Mouse (Mus musculus): ENCODE data around the gene Mllt6. TPM values are rescaled to one million over a fixed set of nuclear protein-coding genes. Genes with fewer than 3 reads are reported as not detected.

The Mllt6 gene
- polyA plus RNA-seq, 1 experiment from 2014 or later: 4.1 TPM

Other genes with a start within 250 kb of the Mllt6 start
- gene Arhgap23, start 247.9 kb upstream of the Mllt6 start, polyA plus RNA-seq (2014; fragmentation: Nextera tagmentation; extraction: Ambion mirVana): 3.5 TPM in 2 replicates
- 0.20 TPM in 1 of 2 replicates, not detected in the other for gene 4933428G20Rik, start 163.1 kb upstream of the Mllt6 start, polyA plus RNA-seq (2014; fragmentation: Nextera tagmentation; extraction: Ambion mirVana)
- gene Srcin1, start 87.2 kb upstream of the Mllt6 start, polyA plus RNA-seq (2014; fragmentation: Nextera tagmentation; extraction: Ambion mirVana): 1.9 and 2.2 TPM in 2 replicates
- 5.7 and 9.1 TPM in 2 replicates for gene Epop, start 33.7 kb upstream of the Mllt6 start, polyA plus RNA-seq (2014; fragmentation: Nextera tagmentation; extraction: Ambion mirVana)
- 11.8 and 14.8 TPM in 2 replicates for gene Cisd3, start 22.4 kb downstream of the Mllt6 start, polyA plus RNA-seq (2014; fragmentation: Nextera tagmentation; extraction: Ambion mirVana)
- 16.9 and 18.6 TPM in 2 replicates for gene Pcgf2, start 37.1 kb downstream of the Mllt6 start, polyA plus RNA-seq (2014; fragmentation: Nextera tagmentation; extraction: Ambion mirVana)
- 468 and 507 TPM in 2 replicates for gene Psmb3, start 40.0 kb downstream of the Mllt6 start, polyA plus RNA-seq (2014; fragmentation: Nextera tagmentation; extraction: Ambion mirVana)
- 2.9 and 3.4 TPM in 2 replicates for gene Pip4k2b, start 81.3 kb downstream of the Mllt6 start, polyA plus RNA-seq (2014; fragmentation: Nextera tagmentation; extraction: Ambion mirVana)
- 13.1 and 17.0 TPM in 2 replicates for gene Cwc25, start 103.1 kb downstream of the Mllt6 start, polyA plus RNA-seq (2014; fragmentation: Nextera tagmentation; extraction: Ambion mirVana)
- 0.39 and 0.60 TPM in 2 replicates for gene 1700001P01Rik, start 112.5 kb downstream of the Mllt6 start, polyA plus RNA-seq (2014; fragmentation: Nextera tagmentation; extraction: Ambion mirVana)
- 437 and 458 TPM in 2 replicates for gene Rpl23, start 119.0 kb downstream of the Mllt6 start, polyA plus RNA-seq (2014; fragmentation: Nextera tagmentation; extraction: Ambion mirVana)
- gene Lasp1, start 135.6 kb downstream of the Mllt6 start, polyA plus RNA-seq (2014; fragmentation: Nextera tagmentation; extraction: Ambion mirVana): 45.8 and 61.1 TPM in 2 replicates
- 15.1 TPM in 2 replicates for gene B230217C12Rik, start 177.4 kb downstream of the Mllt6 start, polyA plus RNA-seq (2014; fragmentation: Nextera tagmentation; extraction: Ambion mirVana)
- gene Fbxo47, start 220.7 kb downstream of the Mllt6 start, polyA plus RNA-seq (2014; fragmentation: Nextera tagmentation; extraction: Ambion mirVana): 0.53 and 1.0 TPM in 2 replicates